Mouse (Mus musculus): Measurements from ENCODE around the gene Bend6. TPM values are rescaled to one million over a fixed set of nuclear protein-coding genes. Genes with fewer than 3 reads are reported as not detected.

The Bend6 gene
- polyA plus RNA-seq (2015; fragmentation: Nextera tagmentation; extraction: Ambion mirVana) = 0.81 and 1.3 TPM in 2 replicates

DNA sequence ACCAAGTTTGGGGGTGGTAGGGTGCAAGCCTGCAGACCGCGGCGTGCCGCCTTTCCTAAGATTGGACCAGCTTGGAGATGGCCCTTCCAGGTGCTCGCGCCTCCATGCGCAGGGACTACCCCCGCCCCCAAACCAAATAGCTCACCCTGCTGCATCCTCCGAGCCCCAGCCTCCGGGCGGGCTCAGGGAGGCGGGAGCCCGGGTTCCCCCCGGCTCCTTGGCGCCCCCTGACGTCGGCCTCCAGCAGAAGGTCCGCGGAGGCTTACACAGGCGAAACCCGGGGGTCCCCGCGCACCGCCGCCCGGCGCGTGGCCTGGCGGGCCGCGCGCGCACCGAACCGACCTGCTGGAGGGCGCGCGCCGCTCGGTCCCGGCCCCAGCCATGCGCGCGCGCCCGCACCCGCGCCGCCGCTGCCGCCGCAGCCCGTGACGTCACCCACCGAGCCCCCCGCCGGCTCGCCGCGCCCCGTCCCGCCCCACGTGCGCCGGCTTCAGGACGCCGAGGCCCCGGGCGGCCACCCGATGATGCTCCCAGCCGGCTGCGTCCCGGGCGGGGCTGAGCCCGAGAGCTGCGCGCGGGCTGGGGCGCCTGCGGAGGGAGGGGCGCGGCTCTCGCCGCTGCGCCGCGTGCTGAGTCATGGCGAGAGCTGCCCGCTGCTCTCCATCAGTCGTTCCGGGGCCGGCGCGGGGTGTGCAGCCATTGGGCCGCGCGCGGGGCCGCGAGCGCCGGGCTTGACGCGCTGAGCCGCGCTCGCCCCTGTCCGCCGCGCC, at the start of gene Bend6:
Bend6 (minus strand) TSS at position 396 of the 770 bp plus-strand sequence.
- under 1% methylated on average over 80 of the region's 110 CpGs for WGBS
- Histone ChIP-seq H3K4me1 (peaks cover 17% of the 10 kb centered on the region), H3K9me3 (no peaks in the 10 kb centered on the region), H3K9ac (peak within 1 kb of the TSS; percentile 60), H3K27me3 (peaks cover 38% of the 10 kb centered on the region), H3K27ac (no peak within 1 kb of the TSS), H3K4me3 (peak within 1 kb of the TSS; percentile 65), H3K36me3 (no peaks in the 10 kb centered on the region), H3K4me2 (peak within 1 kb of the TSS; percentile 95)
- peak; percentile 77 for ATAC-seq (ENCODE audit: insufficient number of reproducible peaks, low FRiP score, low TSS enrichment, low read depth)

DNA sequence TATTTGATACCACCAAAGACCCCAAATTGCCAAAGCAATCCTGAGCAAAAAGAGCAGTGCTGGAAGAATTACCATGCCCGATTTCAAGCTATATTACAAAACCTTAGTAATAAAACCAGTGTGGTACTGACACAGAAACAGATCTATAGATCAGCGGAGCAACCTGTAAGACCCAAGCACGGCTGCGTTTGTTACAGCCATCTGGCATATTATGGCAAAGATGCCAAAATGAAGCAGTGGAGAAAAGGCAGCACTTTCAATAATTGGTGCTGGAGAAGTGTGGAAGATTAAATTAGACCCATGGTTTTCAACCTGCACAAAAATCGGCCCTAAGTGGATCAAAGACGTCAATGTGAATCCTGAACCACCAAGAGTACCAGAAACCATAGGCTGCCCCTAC, 48.0 kb upstream of the Bend6 start:
- no peak overlapping the region for H3K4me2 ChIP-seq
- no peaks in the 10 kb centered on the region for H3K27me3 ChIP-seq
- no peak overlapping the region for H3K4me3 ChIP-seq
- ATAC-seq (ENCODE audit: insufficient number of reproducible peaks, low FRiP score, low TSS enrichment, low read depth) = no peak
- no peaks in the 10 kb centered on the region for H3K36me3 ChIP-seq
- WGBS = 94% methylated on average over 6 of the region's 6 CpGs
- H3K27ac ChIP-seq = no peak overlapping the region
- no peak overlapping the region for H3K9ac ChIP-seq
- no peaks in the 10 kb centered on the region for H3K4me1 ChIP-seq
- no peaks in the 10 kb centered on the region for H3K9me3 ChIP-seq

GRCm38 (mm10) chr1:33948511-33948910, 40.9 kb upstream of the Bend6 start:
- Histone ChIP-seq H3K36me3 (no peaks in the 10 kb centered on the region), H3K27ac (no peak overlapping the region), H3K9me3 (no peaks in the 10 kb centered on the region), H3K4me2 (no peak overlapping the region), H3K4me3 (no peak overlapping the region), H3K9ac (no peak overlapping the region), H3K27me3 (no peaks in the 10 kb centered on the region), H3K4me1 (no peaks in the 10 kb centered on the region)
- 81% methylated on average over 5 of the region's 5 CpGs for WGBS
- no peak for ATAC-seq (ENCODE audit: insufficient number of reproducible peaks, low FRiP score, low TSS enrichment, low read depth)

- WGBS = 91% methylated on average over 6 of the region's 6 CpGs
- Histone ChIP-seq H3K4me3 (no peak overlapping the region), H3K27ac (no peak overlapping the region), H3K9me3 (no peaks in the 10 kb centered on the region), H3K4me2 (no peak overlapping the region), H3K9ac (no peak overlapping the region), H3K27me3 (no peaks in the 10 kb centered on the region), H3K36me3 (no peaks in the 10 kb centered on the region), H3K4me1 (no peaks in the 10 kb centered on the region)
- no peak for ATAC-seq (ENCODE audit: insufficient number of reproducible peaks, low FRiP score, low TSS enrichment, low read depth)
Measured at GRCm38 (mm10) chr1:33947838-33948237, 40.2 kb upstream of the Bend6 start.

DNA sequence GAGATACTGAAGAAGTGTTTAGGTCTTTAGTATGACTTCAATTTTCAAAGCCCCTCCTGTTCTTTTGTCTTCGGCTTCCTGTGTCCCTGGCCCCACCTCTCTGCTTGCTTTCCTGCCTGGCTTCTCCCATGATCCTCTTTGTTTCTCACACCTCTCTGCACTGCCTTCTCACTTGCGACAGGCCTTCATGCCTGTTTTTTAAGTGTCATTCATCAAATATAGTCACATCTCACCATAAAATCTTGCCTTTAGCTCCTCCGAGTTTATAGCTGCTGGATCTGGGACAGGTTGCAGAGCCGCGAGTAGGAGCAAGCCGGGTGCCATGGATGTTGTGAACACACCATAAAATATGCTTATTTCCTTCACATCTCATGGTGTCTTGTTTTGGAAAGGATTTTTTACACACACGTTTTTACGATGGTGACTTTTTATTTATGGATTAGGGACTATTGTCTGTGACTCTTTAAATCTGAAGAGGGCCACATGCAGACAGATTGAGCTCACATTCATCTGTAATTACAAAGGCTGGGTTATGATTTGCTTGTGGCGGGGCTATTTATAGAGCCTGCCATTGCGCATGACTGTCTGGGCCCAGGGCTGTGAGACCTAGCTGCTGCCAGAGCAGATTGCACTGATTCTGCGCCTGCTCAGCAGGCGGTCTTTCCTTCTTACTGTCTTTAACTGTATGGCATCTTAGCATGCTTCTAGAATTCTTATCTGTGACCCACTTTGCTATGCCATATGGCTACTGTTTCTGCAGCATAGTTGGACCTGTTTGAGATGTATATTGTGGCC, 39.2 kb upstream of the Bend6 start:
- no peaks in the 10 kb centered on the region for H3K9me3 ChIP-seq
- no peak for ATAC-seq (ENCODE audit: insufficient number of reproducible peaks, low FRiP score, low TSS enrichment, low read depth)
- WGBS = 44% methylated on average over 12 of the region's 12 CpGs
- no peak overlapping the region for H3K9ac ChIP-seq
- H3K4me3 ChIP-seq = no peak overlapping the region
- H3K27ac ChIP-seq = no peak overlapping the region
- H3K36me3 ChIP-seq = no peaks in the 10 kb centered on the region
- no peaks in the 10 kb centered on the region for H3K4me1 ChIP-seq
- no peaks in the 10 kb centered on the region for H3K27me3 ChIP-seq
- no peak overlapping the region for H3K4me2 ChIP-seq

GRCm38 (mm10) chr1:33945756-33946155, 38.1 kb upstream of the Bend6 start:
- no peaks in the 10 kb centered on the region for H3K9me3 ChIP-seq
- no peak overlapping the region for H3K9ac ChIP-seq
- no peak overlapping the region for H3K27ac ChIP-seq
- H3K4me1 ChIP-seq = no peaks in the 10 kb centered on the region
- WGBS = 89% methylated on average over 6 of the region's 6 CpGs
- H3K4me2 ChIP-seq = no peak overlapping the region
- no peaks in the 10 kb centered on the region for H3K36me3 ChIP-seq
- H3K27me3 ChIP-seq = no peaks in the 10 kb centered on the region
- H3K4me3 ChIP-seq = no peak overlapping the region
- ATAC-seq (ENCODE audit: insufficient number of reproducible peaks, low FRiP score, low TSS enrichment, low read depth) = no peak

- H3K4me2 ChIP-seq = 0 out of 2 replicates have a peak overlapping the region, but pooled peaks have one; percentile 2
- WGBS = 68% methylated on average over 17 of the region's 17 CpGs
Measured at GRCm38 (mm10) chr1:33944977-33945750, 37.5 kb upstream of the Bend6 start.

GRCm38 (mm10) chr1:33943943-33944342, 36.3 kb upstream of the Bend6 start:
- H3K4me1 ChIP-seq = no peaks in the 10 kb centered on the region
- no peak overlapping the region for H3K9ac ChIP-seq
- H3K27me3 ChIP-seq = no peaks in the 10 kb centered on the region
- H3K9me3 ChIP-seq = no peaks in the 10 kb centered on the region
- no peak overlapping the region for H3K4me3 ChIP-seq
- no peaks in the 10 kb centered on the region for H3K36me3 ChIP-seq
- WGBS = 81% methylated on average over 2 of the region's 2 CpGs
- no peak overlapping the region for H3K4me2 ChIP-seq
- ATAC-seq (ENCODE audit: insufficient number of reproducible peaks, low FRiP score, low TSS enrichment, low read depth) = no peak
- H3K27ac ChIP-seq = no peak overlapping the region

More at GRCm38 (mm10) chr1:33944977-33945750, 37.5 kb upstream of the Bend6 start:
- Histone ChIP-seq H3K9ac (no peak overlapping the region), H3K27me3 (no peaks in the 10 kb centered on the region), H3K27ac (no peak overlapping the region), H3K36me3 (no peaks in the 10 kb centered on the region), H3K4me1 (no peaks in the 10 kb centered on the region), H3K4me3 (no peak overlapping the region), H3K9me3 (no peaks in the 10 kb centered on the region)
- 0 out of 2 replicates have a peak, but pooled peaks have one; percentile 65 for ATAC-seq (ENCODE audit: insufficient number of reproducible peaks, low FRiP score, low TSS enrichment, low read depth)

DNA sequence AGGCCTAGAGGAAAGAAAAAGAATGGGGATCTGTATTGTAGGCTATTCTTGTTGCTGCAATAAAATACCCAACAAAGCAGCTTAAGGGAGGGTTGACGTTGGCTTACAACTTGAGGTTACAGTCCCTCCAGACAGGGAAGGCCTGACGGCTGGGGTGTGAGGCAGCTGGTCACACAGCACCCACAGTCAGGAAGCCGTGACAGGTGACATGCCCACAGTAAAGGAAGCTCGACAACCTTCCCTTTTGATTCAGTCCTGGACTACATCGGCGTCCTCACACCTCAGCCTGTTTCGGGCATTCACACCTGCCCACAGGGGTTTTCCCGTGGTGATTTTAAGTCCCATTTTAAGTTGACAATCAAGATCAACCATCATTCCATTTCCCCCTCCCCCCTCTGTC, 35.0 kb upstream of the Bend6 start:
- no peak overlapping the region for H3K27ac ChIP-seq
- no peaks in the 10 kb centered on the region for H3K27me3 ChIP-seq
- no peaks in the 10 kb centered on the region for H3K4me1 ChIP-seq
- WGBS = 80% methylated on average over 8 of the region's 8 CpGs
- H3K4me2 ChIP-seq = no peak overlapping the region
- no peak for ATAC-seq (ENCODE audit: insufficient number of reproducible peaks, low FRiP score, low TSS enrichment, low read depth)
- H3K36me3 ChIP-seq = no peaks in the 10 kb centered on the region
- H3K4me3 ChIP-seq = no peak overlapping the region
- no peaks in the 10 kb centered on the region for H3K9me3 ChIP-seq
- H3K9ac ChIP-seq = no peak overlapping the region

DNA sequence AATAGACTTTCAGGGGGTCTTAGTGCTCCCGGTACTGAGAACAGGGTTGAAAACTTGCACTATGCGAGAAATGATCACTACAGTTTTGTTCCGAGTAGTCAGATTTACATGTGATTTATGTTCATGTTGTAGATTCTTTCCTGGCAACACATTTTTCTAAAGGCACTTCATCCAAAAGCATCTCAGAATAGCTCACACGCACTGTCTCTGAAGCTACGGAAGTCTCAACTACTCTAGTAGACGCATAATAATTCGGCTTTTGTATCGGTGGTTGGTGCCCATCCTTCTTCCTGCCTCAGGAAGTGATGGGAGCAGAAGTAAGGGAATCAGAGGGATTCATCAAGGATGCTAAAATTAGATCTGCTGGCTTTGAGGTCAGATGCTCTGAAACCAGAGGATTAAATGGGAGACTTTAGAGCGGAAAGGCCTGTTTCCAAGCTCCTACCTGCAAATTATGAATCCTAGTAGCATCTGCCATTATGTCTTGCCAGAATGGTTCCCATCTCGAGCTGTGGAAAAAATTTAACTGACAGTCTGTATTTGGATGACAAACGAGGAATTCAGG, 32.8 kb upstream of the Bend6 start:
- Histone ChIP-seq H3K4me2 (no peak overlapping the region), H3K4me3 (no peak overlapping the region), H3K9ac (no peak overlapping the region), H3K27ac (no peak overlapping the region), H3K4me1 (no peaks in the 10 kb centered on the region), H3K36me3 (no peaks in the 10 kb centered on the region), H3K9me3 (no peaks in the 10 kb centered on the region), H3K27me3 (no peaks in the 10 kb centered on the region)
- WGBS = 85% methylated on average over 11 of the region's 11 CpGs
- ATAC-seq (ENCODE audit: insufficient number of reproducible peaks, low FRiP score, low TSS enrichment, low read depth) = no peak

- H3K4me2 ChIP-seq = no peak overlapping the region
- H3K9ac ChIP-seq = no peak overlapping the region
- 79% methylated on average over 5 of the region's 5 CpGs for WGBS
Measured at GRCm38 (mm10) chr1:33939828-33940227, 32.2 kb upstream of the Bend6 start.

More at GRCm38 (mm10) chr1:33939828-33940227, 32.2 kb upstream of the Bend6 start:
- Histone ChIP-seq H3K27ac (no peak overlapping the region), H3K4me3 (no peak overlapping the region), H3K27me3 (no peaks in the 10 kb centered on the region), H3K4me1 (no peaks in the 10 kb centered on the region), H3K9me3 (no peaks in the 10 kb centered on the region), H3K36me3 (no peaks in the 10 kb centered on the region)
- no peak for ATAC-seq (ENCODE audit: insufficient number of reproducible peaks, low FRiP score, low TSS enrichment, low read depth)

Measured in limb, embryonic 15.5 days (tissue).